Mouse (Mus musculus): ENCODE measurements around the gene Psmd13. TPM values are rescaled to one million over a fixed set of nuclear protein-coding genes. Genes with fewer than 3 reads are reported as not detected.

Gene Psmd13
- polyA plus RNA-seq, 1 experiment from 2014 or later = 332 TPM

DNA sequence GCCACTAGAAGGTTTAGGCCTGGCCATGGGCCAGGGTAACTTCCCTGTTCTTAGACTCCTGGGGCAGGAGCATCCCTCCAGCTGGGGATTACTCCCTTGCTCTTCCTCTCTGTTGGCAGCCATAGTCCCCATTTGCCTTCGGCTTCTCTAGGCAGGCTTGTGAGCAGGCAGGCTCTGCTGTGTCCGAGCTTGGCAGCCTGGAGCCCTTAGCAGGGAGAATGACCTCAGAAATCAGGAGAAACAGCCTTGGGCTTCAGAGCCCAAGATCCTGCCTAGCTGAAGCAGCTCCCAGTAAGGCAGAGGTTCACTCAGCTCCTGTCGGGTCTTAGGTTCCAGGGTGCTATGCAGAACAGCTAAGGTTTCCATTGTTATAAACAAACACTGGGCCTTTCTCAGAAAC is 17.4 kb downstream of the Psmd13 start:
- no peak overlapping the region for H3K4me3 ChIP-seq
- no peaks in the 10 kb centered on the region for H3K9me3 ChIP-seq
- DNase-seq (ENCODE audit: low spot score) = no peak
- no peaks in the 10 kb centered on the region for H3K27me3 ChIP-seq (replicated peaks; ENCODE audit: low read depth, poor library complexity, severe bottlenecking)
- H3K36me3 ChIP-seq (replicated peaks) = peaks cover 52% of the 10 kb centered on the region
- peaks cover 18% of the 10 kb centered on the region for H3K4me1 ChIP-seq
- WGBS = 75% methylated on average over 3 of the region's 3 CpGs
- H3K27ac ChIP-seq (replicated peaks) = no peak overlapping the region

DNA sequence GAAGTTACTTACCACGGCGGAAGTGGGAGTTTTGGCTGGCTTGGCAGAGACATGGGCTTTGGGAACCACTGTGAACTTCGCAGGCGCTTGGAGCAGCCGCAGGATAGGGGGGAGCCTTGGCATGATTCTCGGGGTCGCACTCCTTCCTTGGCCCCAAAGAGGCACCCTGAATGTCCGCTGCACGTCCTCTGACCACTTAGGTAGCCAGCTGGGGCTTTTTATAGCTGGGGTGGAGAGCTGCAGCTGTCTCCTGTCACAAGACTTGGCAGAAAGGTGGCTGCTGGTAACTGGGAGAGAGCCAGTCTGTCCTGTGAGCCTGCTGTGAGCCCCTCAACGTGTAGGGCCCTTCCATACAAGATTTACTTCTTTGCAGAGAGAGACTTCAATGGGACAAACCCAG is 18.5 kb downstream of the Psmd13 start, which contains the start of gene Cox8b:
TSS of gene Cox8b (minus strand) at position 227 of the 400 bp plus-strand sequence.
- no peak for DNase-seq (ENCODE audit: low spot score)
- no peaks in the 10 kb centered on the region for H3K9me3 ChIP-seq
- 82% methylated on average over 10 of the region's 10 CpGs for whole genome bisulfite sequencing

DNA sequence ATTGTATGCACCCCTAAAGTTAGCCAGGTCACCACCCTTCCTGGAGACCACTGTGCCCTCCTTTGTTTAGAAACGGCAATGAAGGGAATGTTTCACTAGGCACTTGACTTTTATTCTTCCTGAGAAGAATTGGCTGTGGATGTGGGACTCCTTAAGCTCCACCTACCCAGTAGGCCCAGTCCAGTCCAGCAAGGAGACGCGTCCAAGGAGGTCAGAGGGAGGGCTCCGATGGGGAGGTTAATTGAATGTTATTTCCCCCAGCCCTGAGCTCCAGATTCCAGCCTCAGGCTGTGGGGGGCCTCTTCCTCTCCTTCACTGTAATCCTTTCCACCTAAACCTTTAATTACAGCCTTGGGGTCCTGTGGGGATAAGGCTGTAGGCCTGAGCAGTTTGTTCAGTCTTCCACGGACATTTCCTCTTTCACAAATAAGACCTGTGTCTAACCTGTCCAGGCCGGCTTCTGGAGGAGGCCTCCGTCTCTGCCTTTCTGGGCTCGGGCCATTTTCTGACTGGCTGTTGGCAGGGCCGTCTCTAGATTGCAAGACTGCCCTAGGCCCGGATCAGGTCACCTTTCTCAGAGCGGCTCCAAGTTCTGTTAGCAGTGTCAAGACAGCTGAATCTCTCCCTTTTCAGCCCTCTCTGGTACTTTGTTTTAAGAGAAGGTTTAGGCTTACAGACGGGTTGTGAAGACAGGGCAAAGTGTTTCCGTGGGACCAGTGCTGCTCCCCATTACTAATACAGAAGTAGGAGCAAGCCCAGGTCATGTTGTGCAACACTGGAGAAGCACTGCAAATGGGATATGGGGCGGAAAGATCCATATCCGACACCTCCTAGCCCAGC is 20.5 kb downstream of the Psmd13 start:
- Histone ChIP-seq H3K4me3 (no peak overlapping the region), H3K36me3 (replicated peaks) (peaks cover 23% of the 10 kb centered on the region), H3K4me1 (peaks cover 18% of the 10 kb centered on the region), H3K27me3 (replicated peaks; ENCODE audit: low read depth, poor library complexity, severe bottlenecking) (no peaks in the 10 kb centered on the region), H3K9me3 (no peaks in the 10 kb centered on the region), H3K27ac (replicated peaks) (peak overlapping the region; percentile 54)
- DNase-seq (ENCODE audit: low spot score) = peak; percentile 42
- WGBS = 54% methylated on average over 15 of the region's 15 CpGs

More for the DNA sequence above, 18.5 kb downstream of the Psmd13 start, which contains the start of gene Cox8b:
- Histone ChIP-seq H3K27ac (replicated peaks) (no peak within 1 kb of the TSS), H3K4me3 (no peak within 1 kb of the TSS), H3K4me1 (peaks cover 18% of the 10 kb centered on the region), H3K27me3 (replicated peaks; ENCODE audit: low read depth, poor library complexity, severe bottlenecking) (no peaks in the 10 kb centered on the region), H3K36me3 (replicated peaks) (peaks cover 43% of the 10 kb centered on the region)

DNA sequence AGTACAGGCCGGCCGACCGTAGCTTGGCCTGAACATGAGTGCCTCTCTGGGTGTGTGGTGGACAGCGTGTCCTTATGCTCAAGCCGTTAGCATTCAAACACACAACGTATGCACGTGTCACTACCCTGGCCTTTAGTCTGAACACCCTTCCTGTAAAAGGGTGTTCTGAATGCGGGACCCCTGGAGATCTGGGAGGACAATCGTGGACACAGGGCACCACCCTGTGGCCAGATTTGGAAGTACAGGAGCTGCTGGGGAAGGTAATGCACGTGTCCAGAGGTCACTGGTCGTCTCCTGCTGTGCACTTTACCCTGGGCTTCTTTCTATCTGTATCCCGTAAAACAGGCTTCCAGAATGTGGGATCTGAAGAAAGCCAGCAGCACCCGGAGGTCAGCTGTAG is 21.4 kb downstream of the Psmd13 start:
- DNase-seq (ENCODE audit: low spot score) = peak; percentile 87
- Histone ChIP-seq H3K27me3 (replicated peaks; ENCODE audit: low read depth, poor library complexity, severe bottlenecking) (no peaks in the 10 kb centered on the region), H3K36me3 (replicated peaks) (peaks cover 14% of the 10 kb centered on the region), H3K4me3 (no peak overlapping the region), H3K9me3 (no peaks in the 10 kb centered on the region), H3K27ac (replicated peaks) (no peak overlapping the region), H3K4me1 (peaks cover 20% of the 10 kb centered on the region)
- 24% methylated on average over 13 of the region's 13 CpGs for WGBS

DNA sequence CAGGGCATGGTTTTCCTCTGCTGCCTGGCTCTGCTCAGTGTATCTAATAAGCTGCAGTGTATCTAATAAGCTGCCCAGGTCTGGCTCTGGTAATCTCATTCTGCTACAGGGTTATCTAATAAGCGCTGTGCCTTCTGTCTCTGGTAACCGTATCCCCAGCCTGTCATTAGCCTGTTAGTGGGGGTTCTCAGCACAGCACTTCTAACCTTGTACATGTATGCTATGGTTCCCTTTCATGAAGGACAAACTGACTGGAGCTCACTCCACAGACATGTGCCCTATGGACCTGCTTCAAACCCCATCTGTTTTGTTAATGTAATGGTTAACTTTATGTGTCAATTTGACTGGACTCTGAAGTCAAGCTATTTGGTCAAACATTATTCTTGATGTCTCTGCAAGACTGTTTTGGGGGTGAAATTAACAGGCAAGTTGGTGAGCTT is 23.9 kb downstream of the Psmd13 start:
- Histone ChIP-seq H3K27me3 (replicated peaks; ENCODE audit: low read depth, poor library complexity, severe bottlenecking) (no peaks in the 10 kb centered on the region; the same call in 1 of the 2 replicates), H3K36me3 (replicated peaks) (no peaks in the 10 kb centered on the region), H3K27ac (replicated peaks) (no peak overlapping the region), H3K4me1 (peaks cover 31% of the 10 kb centered on the region), H3K4me3 (no peak overlapping the region), H3K9me3 (no peaks in the 10 kb centered on the region)
- WGBS = 83% methylated on average over 2 of the region's 2 CpGs
- no peak for DNase-seq (ENCODE audit: low spot score)

- no peak overlapping the region for H3K27ac ChIP-seq (replicated peaks)
- no peak overlapping the region for H3K4me3 ChIP-seq
- H3K27me3 ChIP-seq (replicated peaks; ENCODE audit: low read depth, poor library complexity, severe bottlenecking) = no peaks in the 10 kb centered on the region; the same call in 1 of the 2 replicates
- peaks cover 26% of the 10 kb centered on the region for H3K4me1 ChIP-seq
- no peaks in the 10 kb centered on the region for H3K9me3 ChIP-seq
- no peaks in the 10 kb centered on the region for H3K36me3 ChIP-seq (replicated peaks)
- WGBS = 87% methylated on average over 13 of the region's 13 CpGs
- no peak for DNase-seq (ENCODE audit: low spot score)
Observed at GRCm38 (mm10) chr7:140907131-140907530, 25.4 kb downstream of the Psmd13 start.

- Histone ChIP-seq H3K27ac (replicated peaks) (no peak overlapping the region), H3K4me3 (no peak overlapping the region), H3K27me3 (replicated peaks; ENCODE audit: low read depth, poor library complexity, severe bottlenecking) (no peaks in the 10 kb centered on the region; the same call in 1 of the 2 replicates), H3K36me3 (replicated peaks) (no peaks in the 10 kb centered on the region), H3K4me1 (peaks cover 20% of the 10 kb centered on the region), H3K9me3 (no peaks in the 10 kb centered on the region)
- WGBS = 86% methylated on average over 7 of the region's 7 CpGs
- no peak for DNase-seq (ENCODE audit: low spot score)
Observed at GRCm38 (mm10) chr7:140907697-140908096, 25.9 kb downstream of the Psmd13 start.

DNA sequence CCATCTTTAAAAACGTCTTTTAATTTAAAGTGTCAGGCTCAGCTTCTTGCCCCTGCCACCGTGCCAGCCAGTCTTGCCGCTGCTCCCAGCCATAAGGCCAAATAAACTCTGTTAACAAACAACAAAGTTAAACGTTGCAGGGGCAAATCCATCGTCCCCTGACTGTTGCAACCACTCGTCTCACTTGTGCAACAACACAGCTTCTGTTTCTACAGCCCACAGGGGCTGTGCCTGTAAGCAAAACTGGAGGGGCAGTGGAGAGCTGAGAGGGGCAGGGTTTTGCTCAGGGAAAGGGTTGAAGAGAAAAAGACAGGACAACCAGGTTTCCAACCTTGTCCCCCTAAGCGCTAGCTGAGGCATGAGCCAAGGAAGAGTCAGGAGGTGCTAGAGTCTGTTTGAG is 26.4 kb downstream of the Psmd13 start:
- WGBS = 48% methylated on average over 7 of the region's 7 CpGs
- peak overlapping the region; percentile 53; the same call in 1 of the 2 replicates for H3K4me3 ChIP-seq
- H3K4me1 ChIP-seq = peaks cover 19% of the 10 kb centered on the region

GRCm38 (mm10) chr7:140908634-140909107 is 26.9 kb downstream of the Psmd13 start:
- peak overlapping the region; percentile 53 for H3K4me3 ChIP-seq
- no peaks in the 10 kb centered on the region for H3K36me3 ChIP-seq (replicated peaks)
- peak; percentile 85 for DNase-seq (ENCODE audit: low spot score)
- H3K4me1 ChIP-seq = peaks cover 17% of the 10 kb centered on the region
- no peaks in the 10 kb centered on the region; the same call in 1 of the 2 replicates for H3K27me3 ChIP-seq (replicated peaks; ENCODE audit: low read depth, poor library complexity, severe bottlenecking)
- 2% methylated on average over 19 of the region's 19 CpGs for WGBS
- 0 out of 2 replicates have a peak overlapping the region, but pooled peaks have one; percentile 25 for H3K27ac ChIP-seq (replicated peaks)
- H3K9me3 ChIP-seq = no peaks in the 10 kb centered on the region

More for the DNA sequence above, 26.4 kb downstream of the Psmd13 start:
- Histone ChIP-seq H3K27me3 (replicated peaks; ENCODE audit: low read depth, poor library complexity, severe bottlenecking) (no peaks in the 10 kb centered on the region; the same call in 1 of the 2 replicates), H3K9me3 (no peaks in the 10 kb centered on the region), H3K36me3 (replicated peaks) (no peaks in the 10 kb centered on the region), H3K27ac (replicated peaks) (no peak overlapping the region)
- no peak for DNase-seq (ENCODE audit: low spot score)

- H3K27me3 ChIP-seq (replicated peaks; ENCODE audit: low read depth, poor library complexity, severe bottlenecking) = peaks cover 3% of the 10 kb centered on the region; the same call in 1 of the 2 replicates
- H3K27ac ChIP-seq (replicated peaks) = no peak overlapping the region
- WGBS = 64% methylated on average over 3 of the region's 3 CpGs
- no peaks in the 10 kb centered on the region for H3K9me3 ChIP-seq
- no peak overlapping the region for H3K4me3 ChIP-seq
- no peak for DNase-seq (ENCODE audit: low spot score)
- peaks cover 17% of the 10 kb centered on the region for H3K4me1 ChIP-seq
- H3K36me3 ChIP-seq (replicated peaks) = no peaks in the 10 kb centered on the region
Observed at GRCm38 (mm10) chr7:140912293-140912692, 30.5 kb downstream of the Psmd13 start.

- H3K9me3 ChIP-seq = no peaks in the 10 kb centered on the region
- H3K4me1 ChIP-seq = peaks cover 17% of the 10 kb centered on the region
- H3K36me3 ChIP-seq (replicated peaks) = no peaks in the 10 kb centered on the region
- 66% methylated on average over 5 of the region's 5 CpGs for WGBS
- no peak overlapping the region for H3K4me3 ChIP-seq
- no peak for DNase-seq (ENCODE audit: low spot score)
- H3K27me3 ChIP-seq (replicated peaks; ENCODE audit: low read depth, poor library complexity, severe bottlenecking) = peaks cover 7% of the 10 kb centered on the region; the same call in 1 of the 2 replicates
- H3K27ac ChIP-seq (replicated peaks) = no peak overlapping the region
Observed at GRCm38 (mm10) chr7:140912846-140913482, 31.2 kb downstream of the Psmd13 start.

- Histone ChIP-seq H3K27ac (replicated peaks) (no peak overlapping the region), H3K4me1 (peaks cover 6% of the 10 kb centered on the region; the same call in 1 of the 2 replicates), H3K27me3 (replicated peaks; ENCODE audit: low read depth, poor library complexity, severe bottlenecking) (peaks cover 19% of the 10 kb centered on the region), H3K4me3 (no peak overlapping the region), H3K36me3 (replicated peaks) (no peaks in the 10 kb centered on the region), H3K9me3 (no peaks in the 10 kb centered on the region)
- no peak for DNase-seq (ENCODE audit: low spot score)
- 82% methylated on average over 8 of the region's 8 CpGs for WGBS
Observed at GRCm38 (mm10) chr7:140914031-140914690, 32.4 kb downstream of the Psmd13 start.
